Mouse (Mus musculus) lung, postnatal 0 days (tissue): ENCODE results near the gene Ctrl. TPM values are rescaled to one million over a fixed set of nuclear protein-coding genes. Genes with fewer than 3 reads are reported as not detected.

ENCODE experiments used
- ATAC-seq: fragments of 200-750 bp; cut with Nextera tagmentation; 2 replicates; pipeline ENCODE4 v1.8.0; 2017; ENCODE audit warnings: moderate library complexity
- DNase-seq: peaks from one replicate; pipeline ENCODE4 v3.0.0-alpha.2; 2016; ENCODE audit warnings: low spot score
- H3K27ac ChIP-seq: fragments of 300-500 bp; sonication (generic); 2 replicates; pipeline ENCODE4 v1.5.1; 2014; ENCODE audit warnings: antibody characterized with exemption, mild to moderate bottlenecking, low read length, mixed read lengths
- H3K27me3 ChIP-seq: fragments of 300-500 bp; sonication (generic); replicated peaks from 2 replicates; pipeline ENCODE4 v1.6.1; 2014; ENCODE audit warnings: low read length, mixed read lengths; ENCODE audit not compliant: insufficient read depth
- H3K36me3 ChIP-seq: fragments of 300-500 bp; sonication (generic); 2 replicates; pipeline ENCODE4 v1.6.1; 2014; ENCODE audit warnings: low read length, mixed read lengths; ENCODE audit not compliant: insufficient read depth
- H3K4me1 ChIP-seq: fragments of 300-500 bp; sonication (generic); 2 replicates; pipeline ENCODE4 v1.6.1; 2014; ENCODE audit warnings: antibody characterized with exemption, low read depth, low read length, mixed read lengths; ENCODE audit not compliant: insufficient read depth
- H3K4me2 ChIP-seq: fragments of 300-500 bp; sonication (generic); replicated peaks from 2 replicates; pipeline ENCODE4 v1.6.1; 2014; ENCODE audit warnings: low read depth, mild to moderate bottlenecking, low read length, moderate library complexity, mixed read lengths
- H3K4me3 ChIP-seq: fragments of 300-500 bp; sonication (generic); 2 replicates; pipeline ENCODE4 v1.5.1; 2014; ENCODE audit warnings: low read depth, low read length
- H3K9ac ChIP-seq: fragments of 300-500 bp; sonication (generic); replicated peaks from 2 replicates; pipeline ENCODE4 v1.6.1; 2014; ENCODE audit warnings: low read depth, mild to moderate bottlenecking
- H3K9me3 ChIP-seq: fragments of 300-500 bp; sonication (generic); 2 replicates; pipeline ENCODE4 v1.6.1; 2016; ENCODE audit warnings: low read length, mixed read lengths
- CTCF ChIP-seq: IDR thresholded peaks from 2 replicates; pipeline ENCODE4 v1.5.1; 2016; ENCODE audit warnings: antibody characterized with exemption, mild to moderate bottlenecking
- EP300 ChIP-seq: IDR thresholded peaks from 2 replicates; pipeline ENCODE4 v1.6.1; 2016; ENCODE audit warnings: antibody characterized with exemption, mild to moderate bottlenecking, control low read depth
- WGBS: fragments of 180-500 bp; shearing (Covaris S2); extraction: QIAGEN DNeasy Blood & Tissue Kit; methylation state at CpG from one replicate; pipeline ENCODE4 v1.1.7; 2014; 5-methylcytosine and 5-hydroxymethylcytosine counted together
- polyA plus RNA-seq: library from polyadenylated mRNA; unstranded; fragments of >200 nt; fragmentation: Nextera tagmentation; extraction: Ambion mirVana; gene quantifications from 2 replicates; pipeline ENCODE4 v1.2.1, GENCODE M21; 2015

Ctrl gene
- polyA plus RNA-seq, 1 experiment from 2014 or later = 0.42 TPM

GRCm38 (mm10) chr8:105961101-105961500 is 27.4 kb upstream of the Ctrl start:
- TF ChIP-seq CTCF (no peak), EP300 (no peak)
- no peak overlapping the region for H3K9ac ChIP-seq
- H3K4me3 ChIP-seq = no peak overlapping the region
- ATAC-seq (no peak), DNase-seq (no peak)
- no peak overlapping the region for H3K27ac ChIP-seq
- H3K4me2 ChIP-seq = no peak overlapping the region
- no peaks in the 10 kb centered on the region for H3K9me3 ChIP-seq
- 79% methylated on average over 14 of the region's 14 CpGs for WGBS
- H3K4me1 ChIP-seq = peaks cover 5% of the 10 kb centered on the region; the same call in 1 of the 2 replicates
- no peaks in the 10 kb centered on the region for H3K36me3 ChIP-seq
- H3K27me3 ChIP-seq = no peaks in the 10 kb centered on the region

GRCm38 (mm10) chr8:105959350-105959749 is 25.7 kb upstream of the Ctrl start:
- DNase-seq (peak; percentile 42), ATAC-seq (peak; percentile 57; the same call in 1 of the 2 replicates)
- 61% methylated on average over 7 of the region's 7 CpGs for WGBS
- Histone ChIP-seq H3K4me1 (no peaks in the 10 kb centered on the region; the same call in 1 of the 2 replicates), H3K27ac (no peak overlapping the region), H3K9me3 (no peaks in the 10 kb centered on the region), H3K4me2 (no peak overlapping the region), H3K9ac (no peak overlapping the region), H3K4me3 (no peak overlapping the region), H3K36me3 (peaks cover 5% of the 10 kb centered on the region; the same call in 1 of the 2 replicates), H3K27me3 (no peaks in the 10 kb centered on the region)
- TF ChIP-seq CTCF (no peak), EP300 (no peak)

GRCm38 (mm10) chr8:105957813-105958212 is 24.2 kb upstream of the Ctrl start:
- ATAC-seq (peak; percentile 75), DNase-seq (peak; percentile 27)
- 43% methylated on average over 3 of the region's 4 CpGs for WGBS
- Histone ChIP-seq H3K4me3 (no peak overlapping the region), H3K4me1 (no peaks in the 10 kb centered on the region), H3K36me3 (peaks cover 5% of the 10 kb centered on the region; the same call in 1 of the 2 replicates), H3K4me2 (no peak overlapping the region), H3K9me3 (no peaks in the 10 kb centered on the region), H3K9ac (no peak overlapping the region), H3K27ac (no peak overlapping the region), H3K27me3 (no peaks in the 10 kb centered on the region)
- TF ChIP-seq CTCF (peak; percentile 47), EP300 (no peak)

- Histone ChIP-seq H3K9me3 (no peaks in the 10 kb centered on the region), H3K4me3 (no peak overlapping the region), H3K27me3 (no peaks in the 10 kb centered on the region), H3K36me3 (peaks cover 8% of the 10 kb centered on the region; the same call in 1 of the 2 replicates), H3K27ac (no peak overlapping the region), H3K4me1 (no peaks in the 10 kb centered on the region), H3K9ac (no peak overlapping the region), H3K4me2 (no peak overlapping the region)
- TF ChIP-seq CTCF (no peak), EP300 (no peak)
- DNase-seq (no peak), ATAC-seq (no peak)
- 85% methylated on average over 4 of the region's 4 CpGs for WGBS
Measured at GRCm38 (mm10) chr8:105956556-105956955, 22.9 kb upstream of the Ctrl start.

GRCm38 (mm10) chr8:105951057-105951659 is 17.5 kb upstream of the Ctrl start:
- H3K9ac ChIP-seq = no peak overlapping the region
- H3K4me1 ChIP-seq = no peaks in the 10 kb centered on the region
- peak; percentile 53 for ATAC-seq
- whole genome bisulfite sequencing = 21% methylated on average over 7 of the region's 7 CpGs
- no peak for DNase-seq
- no peaks in the 10 kb centered on the region for H3K9me3 ChIP-seq
- H3K4me3 ChIP-seq = no peak overlapping the region
- no peaks in the 10 kb centered on the region for H3K27me3 ChIP-seq
- no peak overlapping the region for H3K4me2 ChIP-seq
- TF ChIP-seq EP300 (no peak), CTCF (no peak)
- peaks cover 32% of the 10 kb centered on the region; the same call in 1 of the 2 replicates for H3K36me3 ChIP-seq
- no peak overlapping the region for H3K27ac ChIP-seq

- Histone ChIP-seq H3K27me3 (no peaks in the 10 kb centered on the region), H3K36me3 (peaks cover 35% of the 10 kb centered on the region; the same call in 1 of the 2 replicates), H3K4me3 (no peak overlapping the region), H3K4me2 (no peak overlapping the region), H3K27ac (no peak overlapping the region), H3K9me3 (no peaks in the 10 kb centered on the region), H3K9ac (no peak overlapping the region), H3K4me1 (no peaks in the 10 kb centered on the region)
- ATAC-seq = peak; percentile 46
- TF ChIP-seq CTCF = no peak
- WGBS = 33% methylated on average over 10 of the region's 10 CpGs
- peak; percentile 28 for DNase-seq
Measured at GRCm38 (mm10) chr8:105949350-105949749, 15.7 kb upstream of the Ctrl start.
